Mouse (Mus musculus): ENCODE measurements around the gene Llgl2. TPM values are rescaled to one million over a fixed set of nuclear protein-coding genes. Genes with fewer than 3 reads are reported as not detected.

Gene Llgl2
- total and polyA plus RNA-seq, 3 experiments = 18.4 to 20.3 (median 19.4) TPM

- intact Hi-C loops (cut with DNase I) = no loop called here
- no peak overlapping the region for H3K9ac ChIP-seq (ENCODE audit: low read depth, low read length)
- H3K4me1 ChIP-seq (ENCODE audit: control insufficient read depth, insufficient read depth, low read length) = no peaks in the 10 kb centered on the region
- no peaks in the 10 kb centered on the region for H3K79me2 ChIP-seq (replicated peaks; ENCODE audit: control insufficient read depth, insufficient read depth, low read length)
- H3K4me3 ChIP-seq = no peak overlapping the region
- peak in 1 of 2 experiments; percentile 6 for DNase-seq
- no peaks in the 10 kb centered on the region for H3K36me3 ChIP-seq (ENCODE audit: control insufficient read depth, insufficient read depth, low read length)
- 92% methylated on average over 16 of the region's 16 CpGs for WGBS
- H3K27me3 ChIP-seq (ENCODE audit: control insufficient read depth, insufficient read depth, low read length) = no peaks in the 10 kb centered on the region
- H3K27ac ChIP-seq = no peak overlapping the region
- no peak for TF ChIP-seq POLR2A (IDR thresholded peaks at IDR 0.05; ENCODE audit: insufficient read depth, low read depth, low read length)
- TF ChIP-seq CTCF (IDR thresholded peaks at IDR 0.05) = no peak
- no peak for TF ChIP-seq EP300 (IDR thresholded peaks at IDR 0.05; ENCODE audit: insufficient read depth, low read depth, low read length)
Observed at GRCm38 (mm10) chr11:115791919-115792318, 31.9 kb upstream of the Llgl2 start.

- no peaks in the 10 kb centered on the region for H3K79me2 ChIP-seq (replicated peaks; ENCODE audit: control insufficient read depth, insufficient read depth, low read length)
- H3K27ac ChIP-seq = no peak overlapping the region
- intact Hi-C loops (cut with DNase I) = no loop called here
- no peak overlapping the region for H3K4me3 ChIP-seq
- peak in 1 of 2 experiments; percentile 13 for DNase-seq
- 78% methylated on average over 14 of the region's 14 CpGs for WGBS
- no peaks in the 10 kb centered on the region for H3K4me1 ChIP-seq (ENCODE audit: control insufficient read depth, insufficient read depth, low read length)
- no peak for TF ChIP-seq CTCF (IDR thresholded peaks at IDR 0.05)
- no peak for TF ChIP-seq POLR2A (IDR thresholded peaks at IDR 0.05; ENCODE audit: insufficient read depth, low read depth, low read length)
- no peak for TF ChIP-seq EP300 (IDR thresholded peaks at IDR 0.05; ENCODE audit: insufficient read depth, low read depth, low read length)
- H3K27me3 ChIP-seq (ENCODE audit: control insufficient read depth, insufficient read depth, low read length) = no peaks in the 10 kb centered on the region
- no peak overlapping the region for H3K9ac ChIP-seq (ENCODE audit: low read depth, low read length)
- no peaks in the 10 kb centered on the region for H3K36me3 ChIP-seq (ENCODE audit: control insufficient read depth, insufficient read depth, low read length)
Observed at GRCm38 (mm10) chr11:115792353-115792752, 31.5 kb upstream of the Llgl2 start.

DNA sequence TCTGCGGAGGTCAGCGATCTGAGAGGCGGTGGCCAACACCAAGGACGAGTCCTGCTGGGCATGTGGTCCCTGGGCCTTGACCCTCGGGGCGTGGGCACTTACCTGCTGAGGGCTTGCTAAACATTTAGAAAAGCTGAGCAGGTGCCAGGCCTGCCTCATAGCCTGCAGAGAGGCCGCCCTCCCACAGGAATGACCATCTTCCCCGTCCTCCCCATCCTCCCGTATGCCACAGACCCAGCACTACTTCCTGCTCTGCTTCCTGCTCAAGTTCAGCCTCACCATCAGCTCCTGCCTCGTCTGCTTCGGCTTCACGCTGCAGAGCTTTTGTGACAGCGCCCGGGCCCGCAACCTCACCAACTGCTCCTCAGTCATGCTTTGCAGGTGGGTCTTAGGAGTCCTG is 27.0 kb upstream of the Llgl2 start:
- H3K4me1 ChIP-seq (ENCODE audit: control insufficient read depth, insufficient read depth, low read length) = no peaks in the 10 kb centered on the region
- no peak for TF ChIP-seq POLR2A (IDR thresholded peaks at IDR 0.05; ENCODE audit: insufficient read depth, low read depth, low read length)
- TF ChIP-seq EP300 (IDR thresholded peaks at IDR 0.05; ENCODE audit: insufficient read depth, low read depth, low read length) = 0 out of 2 replicates have a peak, but pooled peaks have one; percentile 24
- no peaks in the 10 kb centered on the region for H3K27me3 ChIP-seq (ENCODE audit: control insufficient read depth, insufficient read depth, low read length)
- H3K27ac ChIP-seq = no peak overlapping the region; the same call in 1 of the 2 replicates
- H3K79me2 ChIP-seq (replicated peaks; ENCODE audit: control insufficient read depth, insufficient read depth, low read length) = no peaks in the 10 kb centered on the region
- peak in 1 of 2 experiments; percentile 31 for DNase-seq
- H3K4me3 ChIP-seq = no peak overlapping the region
- intact Hi-C loops (cut with DNase I) = no loop called here
- WGBS = 60% methylated on average over 15 of the region's 15 CpGs
- H3K36me3 ChIP-seq (ENCODE audit: control insufficient read depth, insufficient read depth, low read length) = no peaks in the 10 kb centered on the region
- H3K9ac ChIP-seq (ENCODE audit: low read depth, low read length) = no peak overlapping the region

DNA sequence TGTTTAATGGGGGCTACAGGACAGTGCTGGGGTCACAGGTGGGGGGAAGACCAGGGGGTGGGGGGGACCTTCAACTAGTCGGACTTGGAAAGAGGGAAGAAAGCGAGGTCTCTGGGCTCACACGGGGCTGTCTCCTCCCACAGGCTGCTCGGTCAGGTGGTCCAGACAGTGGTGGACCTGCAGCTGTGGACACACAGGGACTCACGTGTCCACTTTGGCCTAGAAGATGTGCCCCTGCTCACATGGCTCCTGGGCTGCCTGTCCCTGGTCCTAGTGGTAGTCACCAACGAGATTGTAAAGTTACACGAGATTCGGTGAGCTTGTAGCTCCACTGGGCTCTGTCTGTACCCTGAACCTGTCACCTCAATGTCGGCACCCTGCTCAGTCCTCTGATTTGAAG is 26.2 kb upstream of the Llgl2 start:
- Histone ChIP-seq H3K36me3 (ENCODE audit: control insufficient read depth, insufficient read depth, low read length) (no peaks in the 10 kb centered on the region), H3K27me3 (ENCODE audit: control insufficient read depth, insufficient read depth, low read length) (no peaks in the 10 kb centered on the region), H3K4me1 (ENCODE audit: control insufficient read depth, insufficient read depth, low read length) (no peaks in the 10 kb centered on the region), H3K27ac (no peak overlapping the region; the same call in 1 of the 2 replicates), H3K9ac (ENCODE audit: low read depth, low read length) (no peak overlapping the region), H3K4me3 (no peak overlapping the region), H3K79me2 (replicated peaks; ENCODE audit: control insufficient read depth, insufficient read depth, low read length) (no peaks in the 10 kb centered on the region)
- peak in 1 of 2 experiments; percentile 38 for DNase-seq
- no peak for TF ChIP-seq CTCF (IDR thresholded peaks at IDR 0.05)
- no peak; the same call in 1 of the 2 replicates for TF ChIP-seq POLR2A (IDR thresholded peaks at IDR 0.05; ENCODE audit: insufficient read depth, low read depth, low read length)
- TF ChIP-seq EP300 (IDR thresholded peaks at IDR 0.05; ENCODE audit: insufficient read depth, low read depth, low read length) = no peak
- intact Hi-C loops (cut with DNase I) = no loop called here
- WGBS = 56% methylated on average over 9 of the region's 9 CpGs

DNA sequence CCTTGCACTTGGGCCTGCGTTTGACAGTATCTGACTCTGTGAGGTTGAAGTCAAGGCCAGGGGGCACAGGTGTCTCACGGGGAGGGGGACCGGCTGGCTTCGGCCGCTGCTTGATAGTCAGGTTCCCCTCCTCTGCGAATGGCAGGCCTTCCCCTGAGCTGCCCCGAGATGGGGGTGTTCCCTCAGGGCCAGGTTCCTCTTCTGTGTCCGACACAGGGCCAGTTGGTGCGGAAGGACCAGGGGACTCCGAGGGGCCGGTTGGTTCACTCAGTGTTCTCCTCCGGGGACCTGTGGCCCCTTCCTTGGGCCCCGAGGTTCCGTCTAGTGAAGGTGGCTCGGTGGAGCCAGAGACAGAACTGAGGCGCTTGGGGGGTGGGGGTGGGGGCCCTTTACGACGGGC is 22.9 kb upstream of the Llgl2 start:
- intact Hi-C loops (cut with DNase I) = no loop called here

GRCm38 (mm10) chr11:115803072-115803709 is 20.7 kb upstream of the Llgl2 start:
- 66% methylated on average over 24 of the region's 24 CpGs for WGBS
- intact Hi-C loops (cut with DNase I) = loop anchor here (2.0 kb wide), 1 partner anchor 16 kb away; no protein-coding TSS in a partner anchor
- H3K36me3 ChIP-seq (ENCODE audit: control insufficient read depth, insufficient read depth, low read length) = peaks cover 9% of the 10 kb centered on the region

More for the DNA sequence above, 22.9 kb upstream of the Llgl2 start:
- TF ChIP-seq POLR2A (IDR thresholded peaks at IDR 0.05; ENCODE audit: insufficient read depth, low read depth, low read length) = no peak
- TF ChIP-seq EP300 (IDR thresholded peaks at IDR 0.05; ENCODE audit: insufficient read depth, low read depth, low read length) = no peak
- no peak for TF ChIP-seq CTCF (IDR thresholded peaks at IDR 0.05)
- no peak overlapping the region for H3K9ac ChIP-seq (ENCODE audit: low read depth, low read length)
- H3K79me2 ChIP-seq (replicated peaks; ENCODE audit: control insufficient read depth, insufficient read depth, low read length) = no peaks in the 10 kb centered on the region
- WGBS = 89% methylated on average over 18 of the region's 18 CpGs
- H3K4me3 ChIP-seq = no peak overlapping the region
- H3K4me1 ChIP-seq (ENCODE audit: control insufficient read depth, insufficient read depth, low read length) = peaks cover 3% of the 10 kb centered on the region; the same call in 1 of the 2 replicates
- DNase-seq = no peak
- H3K27ac ChIP-seq = no peak overlapping the region
- no peaks in the 10 kb centered on the region for H3K36me3 ChIP-seq (ENCODE audit: control insufficient read depth, insufficient read depth, low read length)
- H3K27me3 ChIP-seq (ENCODE audit: control insufficient read depth, insufficient read depth, low read length) = no peaks in the 10 kb centered on the region

More at GRCm38 (mm10) chr11:115803072-115803709, 20.7 kb upstream of the Llgl2 start:
- H3K27me3 ChIP-seq (ENCODE audit: control insufficient read depth, insufficient read depth, low read length) = no peaks in the 10 kb centered on the region
- no peak overlapping the region for H3K9ac ChIP-seq (ENCODE audit: low read depth, low read length)
- no peak overlapping the region; the same call in 1 of the 2 replicates for H3K27ac ChIP-seq
- H3K4me3 ChIP-seq = no peak overlapping the region
- H3K79me2 ChIP-seq (replicated peaks; ENCODE audit: control insufficient read depth, insufficient read depth, low read length) = no peaks in the 10 kb centered on the region
- peak in 1 of 2 experiments; percentile 49 for DNase-seq
- TF ChIP-seq EP300 (IDR thresholded peaks at IDR 0.05; ENCODE audit: insufficient read depth, low read depth, low read length) = no peak
- TF ChIP-seq CTCF (IDR thresholded peaks at IDR 0.05) = no peak
- no peak for TF ChIP-seq POLR2A (IDR thresholded peaks at IDR 0.05; ENCODE audit: insufficient read depth, low read depth, low read length)
- H3K4me1 ChIP-seq (ENCODE audit: control insufficient read depth, insufficient read depth, low read length) = peaks cover 13% of the 10 kb centered on the region
